ENCODE assay signal across 8 mouse cellular contexts in genomic region chr11:116104006-116104646, GRCm38 (mm10). TPM values are rescaled to one million over a fixed set of nuclear protein-coding genes. Genes with fewer than 3 reads are reported as not detected.
A peak's percentile ranks its signal among the peaks of the same experiment; 100 is the strongest.
DNase-seq lines count a peak whose midpoint lies in the region; ATAC-seq lines count a peak whose summit lies in the region.

No protein-coding gene starts in this region.

- H3K9ac ChIP-seq in forebrain, embryonic 13.5 days = peak overlapping the region; percentile 26; the same call in 1 of the 2 replicates
- 0 out of 2 replicates have a peak overlapping the region, but pooled peaks have one; percentile 25 for H3K9ac ChIP-seq in hindbrain, embryonic 12.5 days
- no peak overlapping the region for H3K9ac ChIP-seq in limb, embryonic 15.5 days
- H3K9ac ChIP-seq in neural tube, embryonic 13.5 days = peak overlapping the region; percentile 43; the same call in 1 of the 2 replicates

- intact Hi-C loops in left cerebral cortex, postnatal 4 days (cut with DNase I) = no loop called here

- peaks cover 48% of the 10 kb centered on the region for H3K4me1 ChIP-seq in forebrain, embryonic 13.5 days
- H3K4me1 ChIP-seq in hindbrain, embryonic 12.5 days = peaks cover 38% of the 10 kb centered on the region
- H3K4me1 ChIP-seq in limb, embryonic 15.5 days = peaks cover 80% of the 10 kb centered on the region
- peaks cover 59% of the 10 kb centered on the region for H3K4me1 ChIP-seq in neural tube, embryonic 13.5 days (replicated peaks)

- no peaks in the 10 kb centered on the region for H3K9me3 ChIP-seq in forebrain, embryonic 13.5 days (replicated peaks)
- no peaks in the 10 kb centered on the region for H3K9me3 ChIP-seq in hindbrain, embryonic 12.5 days (replicated peaks)
- no peaks in the 10 kb centered on the region for H3K9me3 ChIP-seq in limb, embryonic 15.5 days
- no peaks in the 10 kb centered on the region for H3K9me3 ChIP-seq in neural tube, embryonic 13.5 days

- 46% methylated on average over 14 of the region's 14 CpGs for WGBS in forebrain, embryonic 13.5 days
- 33% methylated on average over 14 of the region's 14 CpGs for WGBS in hindbrain, embryonic 12.5 days
- WGBS in limb, embryonic 15.5 days = 34% methylated on average over 14 of the region's 14 CpGs
- 30% methylated on average over 14 of the region's 14 CpGs for WGBS in neural tube, embryonic 13.5 days

- no peak for ATAC-seq in forebrain, embryonic 13.5 days
- no peak for ATAC-seq in hindbrain, embryonic 12.5 days (ENCODE audit: low FRiP score)
- peak; percentile 53 for ATAC-seq in limb, embryonic 15.5 days (ENCODE audit: insufficient number of reproducible peaks, low FRiP score, low TSS enrichment, low read depth)
- ATAC-seq in neural tube, embryonic 13.5 days (ENCODE audit: low read depth) = peak; percentile 23; the same call in 1 of the 2 replicates

- no peaks in the 10 kb centered on the region for H3K36me3 ChIP-seq in forebrain, embryonic 13.5 days (ENCODE audit: poor library complexity, severe bottlenecking)
- H3K36me3 ChIP-seq in hindbrain, embryonic 12.5 days = no peaks in the 10 kb centered on the region
- peaks cover 5% of the 10 kb centered on the region; the same call in 1 of the 2 replicates for H3K36me3 ChIP-seq in limb, embryonic 15.5 days
- no peaks in the 10 kb centered on the region for H3K36me3 ChIP-seq in neural tube, embryonic 13.5 days

- peak; percentile 69 for DNase-seq in urinary bladder, postnatal 14 days (ENCODE audit: low spot score)
- DNase-seq in urinary bladder, adult 2 months (ENCODE audit: low spot score) = no peak
- no peak for DNase-seq in right cerebral cortex, postnatal 25 days
- no peak for DNase-seq in left cerebral cortex, postnatal 4 days

- no peak overlapping the region for H3K27ac ChIP-seq in forebrain, embryonic 13.5 days
- peak overlapping the region; percentile 41; the same call in 1 of the 2 replicates for H3K27ac ChIP-seq in hindbrain, embryonic 12.5 days
- peak overlapping the region; percentile 86 for H3K27ac ChIP-seq in limb, embryonic 15.5 days
- 0 out of 2 replicates have a peak overlapping the region, but pooled peaks have one; percentile 52 for H3K27ac ChIP-seq in neural tube, embryonic 13.5 days (replicated peaks)

- no peak overlapping the region for H3K4me2 ChIP-seq in forebrain, embryonic 13.5 days
- peak overlapping the region; percentile 7; the same call in 1 of the 2 replicates for H3K4me2 ChIP-seq in hindbrain, embryonic 12.5 days (replicated peaks)
- 0 out of 2 replicates have a peak overlapping the region, but pooled peaks have one; percentile 7 for H3K4me2 ChIP-seq in limb, embryonic 15.5 days
- no peak overlapping the region for H3K4me2 ChIP-seq in neural tube, embryonic 13.5 days

- no peak overlapping the region for H3K4me3 ChIP-seq in forebrain, embryonic 13.5 days
- no peak overlapping the region for H3K4me3 ChIP-seq in hindbrain, embryonic 12.5 days
- H3K4me3 ChIP-seq in limb, embryonic 15.5 days = no peak overlapping the region
- no peak overlapping the region for H3K4me3 ChIP-seq in neural tube, embryonic 13.5 days

- peaks cover 38% of the 10 kb centered on the region for H3K27me3 ChIP-seq in forebrain, embryonic 13.5 days
- peaks cover 38% of the 10 kb centered on the region for H3K27me3 ChIP-seq in hindbrain, embryonic 12.5 days
- H3K27me3 ChIP-seq in limb, embryonic 15.5 days = peaks cover 34% of the 10 kb centered on the region
- peaks cover 38% of the 10 kb centered on the region for H3K27me3 ChIP-seq in neural tube, embryonic 13.5 days

RNA-seq across cellular contexts. Expression of gene Wbp2, which starts 17.3 kb away (rescaled TPM):
- 119 and 147 TPM in 2 replicates for polyA plus RNA-seq in urinary bladder, adult 2 months (2012; rRNA removed)
- 114 and 115 TPM in 2 replicates for polyA plus RNA-seq in forebrain, embryonic 13.5 days (2015; fragmentation: Nextera tagmentation; extraction: Ambion mirVana)
- 90.7 and 97.7 TPM in 2 replicates for polyA plus RNA-seq in hindbrain, embryonic 12.5 days (2016; fragmentation: Nextera tagmentation; extraction: Ambion mirVana)
- 61.6 and 75.5 TPM in 2 replicates for polyA plus RNA-seq in limb, embryonic 15.5 days (2015; fragmentation: Nextera tagmentation; extraction: Ambion mirVana)
- 136 and 153 TPM in 2 replicates for polyA plus RNA-seq in neural tube, embryonic 13.5 days (2015; fragmentation: Nextera tagmentation; extraction: Ambion mirVana)
- 100 to 1,000 TPM; 171 to 176 TPM for total RNA-seq in left cerebral cortex, postnatal 4 days (2021)

RNA-seq across cellular contexts. Expression of gene Trim47, which starts 22.9 kb away (rescaled TPM):
- 33.1 and 40.7 TPM in 2 replicates for polyA plus RNA-seq in urinary bladder, adult 2 months (2012; rRNA removed)
- polyA plus RNA-seq in forebrain, embryonic 13.5 days (2015; fragmentation: Nextera tagmentation; extraction: Ambion mirVana) = 2.7 and 2.8 TPM in 2 replicates
- polyA plus RNA-seq in hindbrain, embryonic 12.5 days (2016; fragmentation: Nextera tagmentation; extraction: Ambion mirVana) = 4.4 and 5.3 TPM in 2 replicates
- polyA plus RNA-seq in limb, embryonic 15.5 days (2015; fragmentation: Nextera tagmentation; extraction: Ambion mirVana) = 31.2 and 42.4 TPM in 2 replicates
- polyA plus RNA-seq in neural tube, embryonic 13.5 days (2015; fragmentation: Nextera tagmentation; extraction: Ambion mirVana) = 4.3 and 5.5 TPM in 2 replicates
- 1 to 10 TPM; 9.2 to 9.3 TPM for total RNA-seq in left cerebral cortex, postnatal 4 days (2021)

RNA-seq across cellular contexts. Expression of gene Unc13d, which starts 26.4 kb away (rescaled TPM):
- 4.5 and 5.6 TPM in 2 replicates for polyA plus RNA-seq in urinary bladder, adult 2 months (2012; rRNA removed)
- 0.84 and 0.98 TPM in 2 replicates for polyA plus RNA-seq in forebrain, embryonic 13.5 days (2015; fragmentation: Nextera tagmentation; extraction: Ambion mirVana)
- 1.6 and 1.7 TPM in 2 replicates for polyA plus RNA-seq in hindbrain, embryonic 12.5 days (2016; fragmentation: Nextera tagmentation; extraction: Ambion mirVana)
- polyA plus RNA-seq in limb, embryonic 15.5 days (2015; fragmentation: Nextera tagmentation; extraction: Ambion mirVana) = 6.5 and 8.8 TPM in 2 replicates
- 0.70 and 1.3 TPM in 2 replicates for polyA plus RNA-seq in neural tube, embryonic 13.5 days (2015; fragmentation: Nextera tagmentation; extraction: Ambion mirVana)
- total RNA-seq in left cerebral cortex, postnatal 4 days (2021) = 1 to 10 TPM in 1 of 2 experiments, under 1 TPM in 1; 0.56 to 1.2 TPM

RNA-seq across cellular contexts. Expression of gene Trim65, which starts 26.8 kb away (rescaled TPM):
- polyA plus RNA-seq in urinary bladder, adult 2 months (2012; rRNA removed) = 9.6 and 11.8 TPM in 2 replicates
- polyA plus RNA-seq in forebrain, embryonic 13.5 days (2015; fragmentation: Nextera tagmentation; extraction: Ambion mirVana) = 1.2 and 1.6 TPM in 2 replicates
- 2.2 and 2.3 TPM in 2 replicates for polyA plus RNA-seq in hindbrain, embryonic 12.5 days (2016; fragmentation: Nextera tagmentation; extraction: Ambion mirVana)
- polyA plus RNA-seq in limb, embryonic 15.5 days (2015; fragmentation: Nextera tagmentation; extraction: Ambion mirVana) = 4.1 and 4.5 TPM in 2 replicates
- polyA plus RNA-seq in neural tube, embryonic 13.5 days (2015; fragmentation: Nextera tagmentation; extraction: Ambion mirVana) = 2.7 and 3.7 TPM in 2 replicates
- 1 to 10 TPM; 4.9 to 5.2 TPM for total RNA-seq in left cerebral cortex, postnatal 4 days (2021)

RNA-seq across cellular contexts. Expression of gene Mrpl38, which starts 34.5 kb away (rescaled TPM):
- 21.4 and 29.3 TPM in 2 replicates for polyA plus RNA-seq in urinary bladder, adult 2 months (2012; rRNA removed)
- 79.8 and 86.1 TPM in 2 replicates for polyA plus RNA-seq in forebrain, embryonic 13.5 days (2015; fragmentation: Nextera tagmentation; extraction: Ambion mirVana)
- polyA plus RNA-seq in hindbrain, embryonic 12.5 days (2016; fragmentation: Nextera tagmentation; extraction: Ambion mirVana) = 72.7 and 77.8 TPM in 2 replicates
- 83.9 and 85.5 TPM in 2 replicates for polyA plus RNA-seq in limb, embryonic 15.5 days (2015; fragmentation: Nextera tagmentation; extraction: Ambion mirVana)
- polyA plus RNA-seq in neural tube, embryonic 13.5 days (2015; fragmentation: Nextera tagmentation; extraction: Ambion mirVana) = 69.1 and 78.3 TPM in 2 replicates
- total RNA-seq in left cerebral cortex, postnatal 4 days (2021) = 10 to 100 TPM; 52.2 to 54.0 TPM

Comparison
In these comparisons a context has a peak if more than half of its experiments do, and no peak if none do; other contexts are left out.
1. ATAC-seq: peak in limb, embryonic 15.5 days (single experiment) and neural tube, embryonic 13.5 days (single experiment); none in forebrain, embryonic 13.5 days (single experiment) and hindbrain, embryonic 12.5 days (single experiment).
2. H3K4me2 ChIP-seq: peak in hindbrain, embryonic 12.5 days (single experiment) and limb, embryonic 15.5 days (single experiment); none in forebrain, embryonic 13.5 days (single experiment) and neural tube, embryonic 13.5 days (single experiment).